Mouse (Mus musculus): ENCODE measurements around the gene Slit3.

The Slit3 gene

DNA sequence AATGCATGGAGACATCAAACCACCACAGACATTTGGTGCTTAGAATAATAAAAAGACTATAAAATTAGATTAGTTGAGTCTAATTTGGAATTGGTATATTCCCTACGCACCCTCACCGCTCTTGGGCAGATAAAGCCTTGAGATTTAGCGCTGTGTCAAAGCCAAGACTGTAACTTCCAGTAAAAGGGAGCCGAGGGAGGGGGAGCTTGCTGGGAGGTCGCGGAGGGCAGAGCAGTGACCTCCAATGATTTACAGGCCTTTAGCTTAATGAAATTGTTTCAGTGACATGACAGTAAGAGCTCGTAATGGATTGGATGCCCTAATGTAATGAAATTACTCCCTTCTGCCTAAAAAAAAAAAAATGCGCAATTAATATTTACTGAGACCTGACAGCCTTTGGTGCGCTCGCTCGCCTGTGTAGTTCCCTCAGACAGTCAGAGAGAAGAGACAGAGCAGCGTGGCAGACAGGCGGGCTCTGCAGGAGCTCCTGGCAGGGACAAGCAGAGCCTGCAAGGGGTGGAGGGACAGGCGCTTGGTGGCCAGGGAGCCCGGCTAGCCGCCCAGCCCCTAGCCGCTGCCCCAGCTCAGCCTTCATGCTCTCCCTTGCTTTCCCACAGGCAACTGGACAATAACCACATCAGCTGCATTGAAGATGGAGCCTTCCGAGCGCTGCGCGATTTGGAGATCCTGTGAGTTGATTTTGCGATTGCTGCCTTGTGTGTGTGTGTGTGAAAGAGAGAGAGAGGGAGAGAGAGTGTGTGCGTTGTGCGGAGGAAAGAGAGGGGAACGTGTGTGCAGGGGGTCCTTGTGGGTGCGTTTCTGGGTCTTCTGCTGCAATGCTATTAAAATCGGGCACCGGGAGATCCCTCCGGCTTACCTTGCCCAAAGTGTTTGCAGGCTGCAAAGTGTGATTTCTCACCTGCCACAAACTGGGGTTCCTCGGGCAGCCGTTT, 423.4 kb downstream of the Slit3 start:
- no peak for DNase-seq

DNA sequence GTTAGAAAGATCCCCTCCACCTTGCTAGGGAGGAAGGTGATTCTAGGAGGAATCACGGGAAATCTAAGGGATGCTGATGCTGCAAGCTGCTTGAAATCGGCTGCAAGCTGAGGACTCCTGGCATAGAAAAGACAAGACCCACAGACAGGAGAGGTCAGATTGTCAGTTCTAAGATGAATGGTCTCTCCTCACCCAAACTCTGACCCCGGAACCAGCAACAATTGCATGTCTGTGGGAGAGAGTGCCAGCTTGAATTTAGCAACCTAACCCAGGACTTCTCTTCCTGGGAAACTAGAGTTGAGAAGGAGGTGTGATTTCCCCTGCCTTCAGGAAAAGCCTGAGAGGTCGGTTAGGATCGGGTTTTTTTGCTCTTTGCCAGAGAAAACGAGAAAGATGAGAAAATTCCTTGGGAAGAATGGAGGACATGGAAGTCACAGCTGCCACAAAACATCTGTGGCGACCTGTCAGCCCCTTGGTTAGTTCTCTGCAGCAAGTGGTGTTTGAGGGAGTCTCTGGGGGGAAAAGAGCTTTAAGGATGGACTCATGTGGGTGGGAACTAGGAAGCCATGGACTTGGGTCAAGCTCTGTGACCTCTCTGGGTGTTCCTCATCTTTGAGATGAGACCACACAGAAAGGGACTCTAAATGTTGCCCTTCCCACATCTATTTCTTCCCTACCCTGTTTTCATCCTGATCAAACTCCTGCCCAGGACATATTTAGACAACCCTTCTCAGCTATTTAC, 425.2 kb downstream of the Slit3 start:
- no peak for DNase-seq

DNA sequence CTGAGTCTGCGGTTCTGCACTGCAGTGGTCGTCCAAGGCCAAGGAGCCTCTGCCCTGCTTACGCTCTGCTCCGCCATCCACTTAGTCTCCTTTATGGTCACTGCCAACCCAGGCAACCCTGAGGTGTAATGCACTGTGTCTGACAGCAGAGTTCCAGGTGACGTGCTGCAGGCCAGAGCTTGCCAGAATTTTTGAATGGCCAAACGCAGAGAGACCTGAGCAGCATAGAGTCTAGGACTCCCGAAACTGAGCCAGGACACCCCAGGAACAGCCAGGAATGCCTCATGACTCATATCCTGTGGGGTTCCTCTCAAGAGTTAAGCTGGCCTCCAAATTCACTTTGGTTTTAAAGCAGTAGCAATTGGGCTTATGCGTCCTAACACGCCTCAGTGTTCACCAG, 429.0 kb downstream of the Slit3 start:
- no peak for DNase-seq

DNA sequence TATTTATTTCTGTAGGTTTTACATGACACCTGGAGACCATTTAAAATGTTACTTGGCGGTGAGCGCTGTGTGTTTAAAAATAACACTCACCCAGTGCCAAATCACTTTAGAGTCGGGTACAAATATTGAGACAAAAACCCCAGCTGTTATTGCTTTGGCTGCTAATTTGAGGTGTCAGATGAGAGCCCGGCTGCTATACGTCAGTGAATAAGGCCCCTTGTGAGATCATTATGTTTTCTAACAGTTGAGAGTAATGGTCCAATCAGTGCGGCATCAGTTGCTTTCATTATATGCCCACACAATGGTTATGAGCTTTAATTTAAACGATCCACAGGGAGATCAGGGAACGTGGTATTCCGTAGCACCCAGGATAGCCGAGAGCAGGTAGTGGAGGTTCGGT, 435.2 kb downstream of the Slit3 start:
- DNase-seq = peak; percentile 38

DNA sequence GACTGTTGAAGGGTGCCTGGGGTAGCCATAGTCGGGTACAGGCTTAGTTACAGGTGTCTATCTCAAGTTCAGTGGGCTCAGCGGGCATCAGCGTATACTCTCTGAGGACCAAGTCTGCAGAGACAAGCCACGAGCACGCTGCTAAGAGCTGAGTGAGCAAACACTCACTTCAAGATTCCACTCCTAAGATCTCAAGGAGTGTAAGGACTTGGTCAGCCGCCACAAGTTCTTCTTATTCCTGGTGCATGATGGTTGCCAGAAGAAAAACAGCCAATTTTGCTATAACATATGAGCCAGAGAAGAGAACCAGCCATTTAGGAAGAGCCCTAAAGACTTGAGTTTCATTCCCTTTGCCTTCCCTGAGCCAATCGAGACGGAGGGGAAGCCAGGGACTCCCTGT, 436.5 kb downstream of the Slit3 start:
- DNase-seq = no peak

DNA sequence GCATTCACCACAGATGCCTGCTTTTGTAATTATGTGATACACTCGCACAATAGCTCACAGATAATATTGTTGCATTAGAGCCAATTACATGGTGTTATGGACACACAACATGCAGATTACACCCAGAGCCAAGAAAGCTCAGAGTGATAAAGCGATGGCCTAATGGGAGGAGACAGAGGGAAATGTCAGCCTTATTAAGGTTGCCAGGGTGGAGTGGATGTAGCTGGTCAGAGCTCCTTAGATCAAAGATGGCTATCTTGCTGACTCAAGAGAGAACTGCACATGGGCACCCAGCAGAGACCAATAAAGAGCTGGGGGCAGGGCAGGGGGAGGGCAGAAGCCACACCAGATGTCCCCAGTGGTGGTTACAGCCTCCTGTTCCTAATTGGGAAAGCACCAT, 437.3 kb downstream of the Slit3 start:
- no peak for DNase-seq

DNA sequence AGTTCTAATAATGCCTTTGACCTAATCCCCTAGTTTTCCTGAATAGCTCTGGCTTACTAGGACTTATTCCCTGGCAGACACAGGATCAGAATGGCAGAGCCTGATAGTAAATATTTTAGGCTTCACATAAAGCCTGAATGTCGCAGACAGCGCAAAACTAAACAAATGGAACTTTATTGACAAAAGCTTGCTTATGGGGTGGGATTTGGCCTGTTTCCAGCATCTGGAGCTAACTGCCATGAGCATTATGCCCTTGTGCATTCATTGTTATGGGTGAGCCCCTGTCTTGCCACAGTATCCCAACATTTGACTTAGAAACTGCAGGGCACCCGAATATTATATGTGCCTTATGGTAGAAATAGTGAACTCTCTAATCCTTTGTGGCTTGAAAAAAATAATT, 438.4 kb downstream of the Slit3 start:
- no peak for DNase-seq

DNA sequence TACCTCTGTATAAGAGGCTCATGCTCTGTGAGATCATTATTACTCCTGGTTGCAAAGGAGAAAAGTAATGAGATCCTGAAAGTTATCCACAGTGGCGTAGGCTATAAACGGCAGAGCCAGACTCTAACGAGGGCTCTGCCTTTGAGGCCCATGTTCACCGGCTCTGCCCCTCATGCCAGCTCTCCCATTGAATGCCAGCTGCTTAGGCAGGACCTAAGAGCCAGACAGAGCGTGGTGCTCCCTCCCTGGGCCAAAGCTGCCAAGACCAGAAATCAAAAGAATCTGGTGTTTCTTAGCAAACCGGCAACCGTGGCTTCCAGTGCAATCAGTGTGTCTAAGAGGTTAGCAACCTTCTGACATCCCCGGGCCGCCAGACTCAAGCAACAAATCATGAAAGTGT, 440.7 kb downstream of the Slit3 start:
- no peak for DNase-seq

DNA sequence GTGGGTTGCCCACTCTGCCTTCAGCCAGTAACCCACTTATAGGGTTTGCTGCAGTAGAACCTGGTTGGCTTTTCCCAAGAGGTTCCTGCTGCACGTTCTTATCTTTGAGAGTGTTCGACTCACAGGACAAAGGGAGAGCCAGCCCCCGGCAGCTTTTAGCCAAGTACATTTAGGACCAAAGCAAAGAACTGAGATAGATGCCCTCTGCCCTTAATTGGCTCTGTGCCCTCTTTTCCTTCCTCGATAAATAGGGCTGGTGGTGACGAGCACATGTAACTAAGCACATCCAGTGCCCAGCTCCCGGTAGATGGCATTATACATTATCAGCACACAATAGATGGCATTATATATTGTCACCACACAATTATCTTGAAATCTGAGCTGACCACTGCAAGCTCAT, 444.3 kb downstream of the Slit3 start:
- DNase-seq = no peak

DNA sequence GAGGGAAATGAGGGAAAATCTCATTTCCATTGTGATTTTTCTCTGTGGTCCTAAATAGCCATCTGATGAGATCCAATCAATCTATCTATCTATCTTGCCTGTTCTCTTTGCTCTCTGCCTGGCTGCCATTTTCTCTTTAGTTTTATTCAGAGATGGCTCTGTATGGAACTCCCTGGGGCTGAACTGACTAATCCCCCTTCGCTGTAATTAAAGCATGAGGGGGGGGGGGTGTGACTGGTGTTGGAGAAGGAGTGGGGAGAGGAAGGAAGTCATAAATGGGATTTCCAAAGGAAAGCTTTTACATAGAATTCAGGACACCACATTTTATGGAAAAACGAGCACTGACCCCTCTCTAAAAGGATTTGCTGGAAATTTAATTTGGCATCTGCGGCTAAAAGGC, 445.7 kb downstream of the Slit3 start:
- no peak for DNase-seq

DNA sequence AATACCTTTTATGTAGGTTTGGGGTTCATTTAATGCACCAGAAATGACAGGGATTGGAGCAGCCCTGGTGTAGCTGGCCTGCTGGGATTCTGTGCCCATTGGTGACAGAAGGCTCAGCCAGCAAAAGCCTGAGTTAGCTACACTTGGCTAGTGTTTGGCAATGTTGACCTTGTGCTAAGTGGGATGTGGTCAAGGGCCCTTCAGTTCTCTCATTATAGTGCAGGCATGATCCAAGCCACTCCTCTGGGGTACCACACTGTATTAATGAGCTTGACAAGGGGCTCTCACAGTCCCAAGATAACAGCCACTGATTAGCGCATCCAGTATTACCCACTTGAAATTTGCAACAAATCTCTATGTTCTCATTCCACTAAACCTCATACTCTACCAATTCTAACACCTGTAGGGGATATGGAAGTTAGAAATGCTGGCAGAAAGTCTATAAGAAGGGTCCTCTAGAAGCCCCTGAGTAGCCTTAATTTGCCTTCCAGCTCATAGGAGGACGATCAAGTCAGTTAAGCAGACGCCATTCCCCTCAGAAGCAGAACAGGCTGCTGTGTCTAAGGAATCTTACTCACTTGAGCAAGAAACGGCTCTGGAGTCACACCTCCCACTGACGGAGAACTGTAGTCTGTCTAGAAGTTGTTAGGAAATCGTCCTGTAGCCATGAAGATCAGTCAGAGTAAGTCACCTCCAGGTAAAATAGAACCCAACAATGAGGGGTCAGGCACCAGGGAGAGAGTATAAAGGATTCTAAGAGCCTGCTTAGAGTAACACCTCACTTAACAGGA, 448.3 kb downstream of the Slit3 start:
- DNase-seq = no peak

DNA sequence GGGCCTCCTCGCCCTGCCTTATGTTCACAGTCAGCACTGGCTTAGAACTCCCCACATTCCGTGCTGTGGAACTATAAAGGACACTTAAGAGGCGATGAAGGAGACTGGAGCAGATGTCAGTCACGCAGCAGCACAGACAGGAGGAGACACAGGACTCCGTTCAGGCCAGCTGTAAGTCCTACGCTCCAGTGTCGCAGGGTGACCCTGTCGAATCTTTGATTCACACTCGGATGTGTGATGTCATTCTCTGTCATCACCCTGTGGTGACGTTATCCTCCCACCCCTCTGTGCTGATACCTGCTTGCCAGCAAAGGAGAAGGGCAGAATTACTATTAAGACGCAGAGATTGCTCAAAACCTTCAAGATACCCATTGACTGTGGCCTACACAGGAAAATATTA, 448.9 kb downstream of the Slit3 start:
- DNase-seq = no peak

DNA sequence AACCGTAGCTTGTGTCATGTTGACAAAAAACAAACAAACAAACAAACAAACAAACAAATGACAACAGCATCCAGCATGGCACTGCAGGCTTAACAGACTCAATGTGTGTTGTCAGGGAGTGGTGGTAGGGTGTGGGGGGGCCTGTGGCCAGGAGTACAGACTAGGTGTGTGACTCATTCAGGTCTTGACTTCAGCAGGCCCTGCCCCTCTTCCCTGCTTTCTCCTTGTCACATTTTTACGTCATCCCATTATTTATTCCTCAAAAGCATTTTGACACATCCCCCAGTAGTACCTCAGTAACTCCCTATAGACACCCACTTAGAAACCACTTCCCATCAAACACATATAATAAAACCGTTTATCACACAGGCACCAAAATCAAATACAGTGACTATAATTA, 450.9 kb downstream of the Slit3 start:
- DNase-seq = no peak

DNA sequence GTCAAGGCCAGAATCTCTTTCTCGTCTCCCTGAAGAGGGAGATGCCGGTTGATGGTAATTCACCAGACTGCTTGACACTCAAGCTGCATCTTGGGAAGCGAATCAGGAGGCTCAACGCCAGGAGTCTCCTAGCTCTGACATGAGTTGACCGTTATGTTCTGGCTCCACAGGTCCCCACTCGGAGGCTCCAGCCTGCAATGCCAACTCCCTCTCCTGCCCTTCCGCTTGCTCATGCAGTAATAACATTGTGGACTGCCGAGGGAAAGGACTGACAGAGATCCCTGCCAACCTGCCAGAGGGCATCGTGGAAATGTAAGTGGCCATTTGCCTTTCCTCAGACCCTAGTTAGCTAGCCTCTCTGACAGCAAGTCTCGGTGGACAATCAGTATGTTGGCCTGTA, 457.8 kb downstream of the Slit3 start:
- DNase-seq = no peak

DNA sequence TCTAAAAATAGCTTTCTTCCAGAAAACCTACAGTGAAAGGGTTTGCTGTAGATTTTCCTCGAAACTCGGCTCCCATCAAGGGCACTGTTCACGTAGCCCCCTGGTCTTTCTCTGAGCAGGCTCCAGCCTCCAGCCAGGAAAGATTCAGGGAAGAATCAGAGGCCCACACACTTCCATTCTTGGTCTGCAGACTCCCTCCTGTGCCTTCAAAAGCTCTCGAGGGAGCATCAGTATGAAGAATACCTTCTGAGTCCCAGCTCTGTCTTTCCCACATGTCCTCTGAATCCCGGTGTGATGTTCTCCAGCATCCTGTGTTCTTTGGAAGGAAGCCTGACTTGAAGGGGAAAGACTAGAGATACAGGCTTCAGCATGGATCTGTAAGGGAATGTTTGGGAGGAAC, 461.6 kb downstream of the Slit3 start:
- DNase-seq = no peak

DNA sequence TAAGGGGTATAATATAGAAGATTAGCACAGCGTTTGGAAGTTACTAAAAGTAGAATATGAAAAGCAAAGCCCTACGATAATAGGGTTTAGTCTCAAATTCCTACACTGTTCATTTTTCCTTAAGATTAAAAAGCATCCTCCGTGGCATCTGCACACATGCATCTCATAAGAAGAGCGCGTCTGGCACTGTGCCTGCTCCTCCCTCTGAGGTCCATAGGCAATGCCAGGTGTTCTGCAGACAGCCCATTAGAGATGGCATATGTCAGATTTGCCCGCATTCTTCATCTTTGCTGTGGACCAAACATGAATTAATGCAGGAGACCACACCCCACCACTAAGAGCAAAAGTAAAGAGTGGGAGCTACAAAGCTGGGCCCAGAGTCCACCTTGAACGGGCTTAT, 462.6 kb downstream of the Slit3 start:
- DNase-seq = no peak

DNA sequence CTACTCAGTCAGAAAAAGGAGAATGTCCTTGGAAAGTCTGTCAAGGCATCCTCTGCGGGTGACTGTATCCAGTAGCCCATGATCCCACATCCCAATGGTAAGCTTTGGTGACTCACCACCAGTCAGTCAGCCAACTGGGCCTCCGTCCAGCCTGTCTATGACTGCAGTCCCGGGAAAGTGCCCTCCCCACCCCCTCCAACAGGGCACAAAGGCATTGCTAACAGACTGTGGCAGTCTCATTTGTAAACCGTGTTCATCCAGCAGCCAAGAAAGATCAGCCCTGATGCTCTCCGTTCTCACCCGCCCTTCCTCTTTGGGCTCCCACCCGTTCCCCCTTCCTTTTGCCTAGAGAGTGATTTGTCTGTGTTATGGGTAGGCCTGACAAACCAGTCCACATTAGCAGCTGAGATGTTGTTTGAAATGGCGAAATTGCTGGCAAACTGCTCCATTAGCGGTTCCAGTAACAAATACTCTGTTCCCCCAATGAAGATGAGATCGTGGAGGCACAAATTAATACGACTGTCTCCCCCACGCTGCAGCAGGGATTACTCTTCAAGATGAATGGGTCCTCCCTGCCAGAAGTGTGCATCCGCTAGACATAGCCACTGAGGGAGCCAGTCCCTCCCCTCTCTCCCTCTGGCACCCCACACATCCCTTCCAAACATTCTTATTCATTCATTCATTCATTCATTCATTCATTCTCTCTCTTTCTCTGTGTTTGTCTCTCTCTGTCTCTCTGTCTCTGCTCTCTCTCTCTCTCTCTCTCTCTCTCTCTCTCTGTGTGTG, 466.3 kb downstream of the Slit3 start:
- peak; percentile 93 for DNase-seq

DNA sequence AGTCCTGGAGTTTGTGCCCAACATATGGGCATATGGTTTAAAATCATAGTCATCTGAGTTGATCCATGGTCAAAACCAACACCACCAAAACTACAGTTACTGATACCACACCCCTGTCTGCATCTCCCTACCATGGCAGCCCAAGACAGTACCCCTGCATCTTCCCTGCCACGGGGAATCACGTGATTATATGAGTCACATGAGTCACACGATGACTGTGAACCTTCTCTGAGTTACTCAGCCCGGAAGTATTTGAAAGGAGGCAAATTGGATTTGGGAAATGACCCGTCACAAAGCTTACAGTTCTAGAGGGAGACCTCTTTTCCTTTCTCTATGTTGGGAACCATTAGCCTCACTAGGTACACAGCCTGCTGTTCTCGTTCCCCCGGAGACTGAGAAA, 468.9 kb downstream of the Slit3 start:
- no peak for DNase-seq

DNA sequence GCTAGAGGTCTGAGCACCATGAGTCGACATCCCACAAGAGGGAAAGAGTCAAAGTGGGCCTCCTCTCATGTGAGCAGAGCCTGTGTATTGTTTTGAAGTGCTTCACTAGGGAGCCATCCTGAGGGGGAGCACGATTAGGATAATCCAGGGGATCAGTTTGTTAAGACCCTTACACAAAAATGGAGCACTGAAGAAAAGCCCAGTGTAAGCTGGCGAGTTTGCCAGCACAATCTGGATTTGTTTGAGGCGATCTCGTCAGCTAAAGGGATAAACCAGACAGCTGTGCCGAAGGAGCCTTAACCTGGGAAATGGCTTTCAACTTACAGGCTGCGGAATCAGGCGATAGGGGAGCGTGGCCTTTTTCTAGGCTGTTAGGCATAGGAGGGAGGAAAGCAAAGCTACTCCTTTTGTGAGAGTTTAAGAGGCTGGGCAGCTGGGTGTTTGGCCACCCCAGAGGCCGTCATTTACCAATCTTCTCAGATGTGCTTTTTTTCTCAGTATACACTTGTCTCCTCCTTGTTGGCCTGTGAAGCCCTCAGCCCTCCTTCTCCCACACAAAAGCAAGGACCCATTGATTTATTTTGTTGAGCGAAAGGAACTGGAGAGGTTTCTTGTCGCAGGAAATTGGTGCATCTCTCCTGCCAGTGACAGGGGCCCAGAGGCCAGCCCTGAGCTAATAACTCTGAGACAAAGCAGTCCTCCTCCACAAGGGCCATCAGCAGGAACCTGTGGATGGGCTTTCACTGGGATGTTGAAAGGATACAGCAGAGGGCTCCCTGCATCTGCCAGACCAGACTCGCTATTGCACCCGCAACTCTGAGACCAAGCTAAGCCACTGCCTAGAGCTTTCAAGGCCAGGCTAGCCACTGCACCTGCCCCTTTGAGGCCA, 472.4 kb downstream of the Slit3 start:
- DNase-seq = no peak

DNA sequence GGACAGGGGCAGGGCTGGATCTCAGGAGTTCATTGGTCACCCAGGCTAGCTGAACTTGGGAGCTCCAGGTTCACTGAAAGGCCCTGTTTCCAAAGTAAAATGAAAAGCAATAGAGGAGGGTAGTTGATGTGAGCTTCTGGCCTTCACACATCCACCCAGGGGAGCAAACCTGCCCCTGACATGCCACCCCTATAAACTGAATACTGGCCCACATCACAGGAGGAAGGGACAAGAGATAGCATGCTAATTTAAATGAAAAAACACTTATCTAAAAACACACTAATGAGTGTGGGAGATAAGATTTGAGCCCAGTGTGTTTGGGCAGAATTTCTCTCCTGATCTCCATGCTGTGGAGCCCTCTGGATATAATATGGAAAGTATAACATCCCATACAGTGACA, 475.0 kb downstream of the Slit3 start:
- DNase-seq = no peak

DNA sequence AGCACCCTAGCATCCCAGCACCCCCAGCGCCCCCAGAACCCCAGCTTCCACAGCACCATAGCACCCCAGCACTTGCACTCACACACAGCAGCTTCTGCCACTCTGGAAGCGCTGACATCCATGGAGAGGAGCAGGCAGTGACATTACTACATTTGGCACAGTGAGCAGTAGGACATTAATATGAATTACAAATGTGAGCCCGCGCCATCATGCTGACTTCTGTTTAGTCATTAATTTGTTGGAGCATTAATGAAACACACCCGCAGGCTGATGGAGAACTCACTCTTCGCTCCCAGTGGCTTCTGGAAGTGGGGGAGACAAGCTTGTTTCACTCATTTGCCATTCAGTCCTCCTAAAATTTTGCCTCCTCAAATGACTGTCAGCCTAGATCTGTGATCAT, 476.9 kb downstream of the Slit3 start:
- peak; percentile 37 for DNase-seq

DNA sequence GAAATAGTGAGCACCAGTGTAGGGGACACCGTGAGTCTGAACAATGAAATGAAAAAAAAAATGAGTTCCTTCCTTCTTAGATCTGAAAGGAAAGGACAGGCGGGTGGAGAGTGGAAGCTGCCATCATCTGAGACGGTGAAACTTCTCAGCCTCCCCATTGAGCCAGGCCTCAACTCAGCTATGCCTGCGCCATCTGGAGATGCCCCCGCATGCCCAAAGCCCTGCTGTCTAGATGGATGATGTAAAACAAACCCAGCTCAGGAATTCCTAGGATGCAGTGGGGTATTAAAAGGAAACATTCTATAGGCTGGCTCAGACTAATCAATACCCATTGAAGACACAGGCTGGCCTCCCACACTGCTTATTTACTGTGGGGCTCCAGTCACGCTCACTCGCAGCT, 477.7 kb downstream of the Slit3 start:
- peak; percentile 67 for DNase-seq

Data from layer of hippocampus, adult 9-11 months (tissue).